Mouse (Mus musculus): Measurements from ENCODE around the gene Rsf1. TPM values are rescaled to one million over a fixed set of nuclear protein-coding genes. Genes with fewer than 3 reads are reported as not detected.

Rsf1 gene
- polyA plus RNA-seq, 1 experiment from 2014 or later, result 16.2 TPM

DNA sequence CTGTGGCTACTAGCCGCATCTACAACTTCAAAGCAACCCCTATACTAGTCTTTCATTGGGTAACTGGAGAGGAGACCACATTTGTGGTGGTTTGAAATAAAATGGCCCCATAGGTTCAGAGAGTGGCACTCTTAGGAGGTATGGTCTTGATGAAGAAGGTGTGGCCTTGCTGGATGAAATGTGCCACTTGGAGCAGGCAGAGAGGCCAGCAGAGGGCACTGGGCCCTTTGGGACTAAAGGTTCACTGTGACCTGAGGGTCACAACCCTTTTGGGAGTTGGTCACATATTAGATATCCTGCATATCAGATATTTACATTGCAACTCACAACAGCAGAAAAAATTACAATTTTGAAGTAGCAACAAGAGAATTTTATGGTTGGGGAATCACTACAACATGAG, 9.3 kb upstream of the Rsf1 start:
- WGBS (ENCODE audit: insufficient replicate concordance), result 92% methylated on average over 1 of the region's 1 CpGs
- no peaks in the 10 kb centered on the region for H3K36me3 ChIP-seq (ENCODE audit: control insufficient read depth, insufficient read depth, low read length)
- no peak overlapping the region for H3K4me3 ChIP-seq (ENCODE audit: low read depth, low read length)

GRCm38 (mm10) chr7:97578361-97579066, 1.2 kb upstream of the Rsf1 start:
- Histone ChIP-seq H3K27me3 (ENCODE audit: control insufficient read depth, insufficient read depth, low read length) (no peaks in the 10 kb centered on the region), H3K4me1 (ENCODE audit: control insufficient read depth, insufficient read depth, low read length) (peaks cover 9% of the 10 kb centered on the region; the same call in 1 of the 2 replicates), H3K36me3 (ENCODE audit: control insufficient read depth, insufficient read depth, low read length) (no peaks in the 10 kb centered on the region), H3K4me3 (ENCODE audit: low read depth, low read length) (peak overlapping the region; percentile 100), H3K9ac (ENCODE audit: low read depth, low read length) (peak overlapping the region; percentile 100), H3K9me3 (replicated peaks; ENCODE audit: control insufficient read depth, low read length) (no peaks in the 10 kb centered on the region), H3K4me2 (peak overlapping the region; percentile 90), H3K27ac (ENCODE audit: low read depth, low read length) (peak overlapping the region; percentile 94)
- no peak for ATAC-seq (replicated peaks; ENCODE audit: insufficient number of reproducible peaks, low FRiP score, low TSS enrichment)
- WGBS (ENCODE audit: insufficient replicate concordance), result 25% methylated on average over 8 of the region's 8 CpGs

More for the DNA sequence above, 9.3 kb upstream of the Rsf1 start:
- Histone ChIP-seq H3K9ac (ENCODE audit: low read depth, low read length) (no peak overlapping the region), H3K4me1 (ENCODE audit: control insufficient read depth, insufficient read depth, low read length) (no peaks in the 10 kb centered on the region), H3K9me3 (replicated peaks; ENCODE audit: control insufficient read depth, low read length) (no peaks in the 10 kb centered on the region), H3K27me3 (ENCODE audit: control insufficient read depth, insufficient read depth, low read length) (no peaks in the 10 kb centered on the region), H3K27ac (ENCODE audit: low read depth, low read length) (no peak overlapping the region), H3K4me2 (no peak overlapping the region)
- ATAC-seq (replicated peaks; ENCODE audit: insufficient number of reproducible peaks, low FRiP score, low TSS enrichment), result no peak

DNA sequence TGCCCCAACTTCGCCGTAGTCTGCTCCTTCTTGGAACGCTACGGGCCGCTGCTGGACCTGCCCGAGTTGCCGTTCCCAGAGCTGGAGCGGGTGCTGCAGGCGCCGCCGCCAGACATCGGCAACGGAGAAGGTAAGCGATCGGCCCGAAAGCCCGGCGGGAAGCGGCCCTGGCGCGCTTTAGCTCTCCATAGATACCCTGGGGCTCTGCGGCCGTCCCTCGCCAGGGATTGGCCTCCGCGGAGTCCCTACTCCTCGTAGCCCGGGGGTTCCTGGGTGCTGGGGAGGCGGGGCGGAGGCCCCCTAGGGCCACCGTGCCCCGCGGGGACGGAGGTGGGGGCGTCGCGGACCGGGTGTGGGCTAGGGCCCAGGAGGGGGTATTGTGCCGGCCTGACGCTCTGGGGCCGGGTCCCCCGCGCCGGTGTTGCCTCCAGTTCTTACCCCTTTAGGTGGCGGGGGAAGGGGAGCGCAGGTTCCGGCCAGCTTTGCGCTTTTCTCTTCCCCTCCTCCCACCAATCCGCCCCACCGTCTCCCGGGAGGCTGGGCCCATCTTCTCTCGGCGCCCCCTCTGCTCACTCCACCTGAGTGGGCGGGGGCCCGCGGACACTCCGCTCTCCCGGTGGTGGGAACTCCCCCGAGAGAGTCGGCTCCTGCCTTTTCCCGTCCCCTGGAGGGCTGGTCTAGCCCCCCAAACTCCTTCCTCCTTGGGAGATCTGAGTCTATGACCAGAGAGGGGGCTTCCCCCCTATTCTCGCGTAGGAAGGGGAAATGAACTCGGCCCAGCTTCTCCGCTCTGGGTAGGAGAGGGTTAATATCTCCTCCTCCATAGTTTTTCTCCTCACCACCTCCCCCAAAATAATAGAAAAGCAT, 520 bp downstream of the Rsf1 start:
- ATAC-seq (replicated peaks; ENCODE audit: insufficient number of reproducible peaks, low FRiP score, low TSS enrichment), result peak; percentile 52
- H3K27ac ChIP-seq (ENCODE audit: low read depth, low read length), result peak overlapping the region; percentile 94
- no peaks in the 10 kb centered on the region for H3K9me3 ChIP-seq (replicated peaks; ENCODE audit: control insufficient read depth, low read length)
- H3K4me1 ChIP-seq (ENCODE audit: control insufficient read depth, insufficient read depth, low read length), result peaks cover 9% of the 10 kb centered on the region; the same call in 1 of the 2 replicates
- peak overlapping the region; percentile 100 for H3K9ac ChIP-seq (ENCODE audit: low read depth, low read length)
- H3K36me3 ChIP-seq (ENCODE audit: control insufficient read depth, insufficient read depth, low read length), result no peaks in the 10 kb centered on the region
- WGBS (ENCODE audit: insufficient replicate concordance), result under 1% methylated on average over 58 of the region's 65 CpGs
- H3K4me3 ChIP-seq (ENCODE audit: low read depth, low read length), result peak overlapping the region; percentile 100
- peak overlapping the region; percentile 90 for H3K4me2 ChIP-seq
- no peaks in the 10 kb centered on the region for H3K27me3 ChIP-seq (ENCODE audit: control insufficient read depth, insufficient read depth, low read length)

GRCm38 (mm10) chr7:97580843-97581214, 1.1 kb downstream of the Rsf1 start:
- ATAC-seq (replicated peaks; ENCODE audit: insufficient number of reproducible peaks, low FRiP score, low TSS enrichment), result peak; percentile 44
- no peaks in the 10 kb centered on the region for H3K9me3 ChIP-seq (replicated peaks; ENCODE audit: control insufficient read depth, low read length)
- no peaks in the 10 kb centered on the region for H3K36me3 ChIP-seq (ENCODE audit: control insufficient read depth, insufficient read depth, low read length)
- H3K4me3 ChIP-seq (ENCODE audit: low read depth, low read length), result peak overlapping the region; percentile 100
- peak overlapping the region; percentile 94 for H3K27ac ChIP-seq (ENCODE audit: low read depth, low read length)
- 0% methylated on average over 11 of the region's 11 CpGs for WGBS (ENCODE audit: insufficient replicate concordance)
- no peaks in the 10 kb centered on the region for H3K27me3 ChIP-seq (ENCODE audit: control insufficient read depth, insufficient read depth, low read length)
- peak overlapping the region; percentile 90 for H3K4me2 ChIP-seq
- peaks cover 9% of the 10 kb centered on the region; the same call in 1 of the 2 replicates for H3K4me1 ChIP-seq (ENCODE audit: control insufficient read depth, insufficient read depth, low read length)
- H3K9ac ChIP-seq (ENCODE audit: low read depth, low read length), result peak overlapping the region; percentile 100

DNA sequence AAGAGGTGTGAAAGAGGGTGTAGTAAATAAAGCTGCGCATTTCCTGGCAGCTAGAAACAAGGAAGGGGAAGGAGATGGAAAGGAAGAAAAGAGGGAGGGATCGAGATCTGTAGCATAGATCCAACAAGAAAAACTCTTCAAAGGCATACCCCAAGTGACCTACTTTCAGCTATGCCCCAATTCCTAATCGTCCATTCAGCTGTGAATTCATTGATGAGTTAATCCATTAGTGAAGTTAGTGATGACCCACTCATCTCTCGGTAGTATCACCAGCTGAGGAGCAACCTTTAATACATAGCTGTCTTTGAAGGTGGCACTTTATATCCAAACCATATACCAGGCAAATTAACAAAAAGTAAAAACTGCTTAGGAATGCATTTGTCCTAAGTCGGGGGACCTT, 8.8 kb downstream of the Rsf1 start:
- Histone ChIP-seq H3K27ac (ENCODE audit: low read depth, low read length) (no peak overlapping the region), H3K4me1 (ENCODE audit: control insufficient read depth, insufficient read depth, low read length) (peaks cover 33% of the 10 kb centered on the region), H3K27me3 (ENCODE audit: control insufficient read depth, insufficient read depth, low read length) (no peaks in the 10 kb centered on the region), H3K4me2 (no peak overlapping the region), H3K36me3 (ENCODE audit: control insufficient read depth, insufficient read depth, low read length) (no peaks in the 10 kb centered on the region), H3K9me3 (replicated peaks; ENCODE audit: control insufficient read depth, low read length) (no peaks in the 10 kb centered on the region), H3K4me3 (ENCODE audit: low read depth, low read length) (no peak overlapping the region), H3K9ac (ENCODE audit: low read depth, low read length) (no peak overlapping the region)
- ATAC-seq (replicated peaks; ENCODE audit: insufficient number of reproducible peaks, low FRiP score, low TSS enrichment), result no peak
- 74% methylated on average over 5 of the region's 5 CpGs for WGBS (ENCODE audit: insufficient replicate concordance)

DNA sequence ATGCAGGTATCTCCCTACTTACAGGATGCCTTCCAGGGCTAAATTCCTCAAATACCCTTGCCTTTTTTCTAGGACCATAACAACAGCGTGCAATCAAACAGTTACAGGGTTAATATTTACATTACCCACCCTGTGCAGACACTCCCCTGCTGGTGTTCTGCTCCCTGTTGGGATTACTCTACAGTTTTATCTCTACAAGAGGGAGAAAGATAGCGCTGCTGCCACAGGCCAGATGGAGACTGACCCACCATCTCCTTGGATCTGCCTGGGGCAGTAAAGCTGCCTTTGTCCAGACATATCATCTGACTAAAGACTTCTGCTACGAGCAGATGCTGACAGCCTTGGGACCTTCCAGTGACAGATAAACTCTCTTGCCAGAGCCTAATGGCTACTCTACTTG, 10.8 kb downstream of the Rsf1 start:
- ATAC-seq (replicated peaks; ENCODE audit: insufficient number of reproducible peaks, low FRiP score, low TSS enrichment), result no peak
- Histone ChIP-seq H3K4me3 (ENCODE audit: low read depth, low read length) (no peak overlapping the region), H3K4me2 (0 out of 2 replicates have a peak overlapping the region, but pooled peaks have one; percentile 3)

DNA sequence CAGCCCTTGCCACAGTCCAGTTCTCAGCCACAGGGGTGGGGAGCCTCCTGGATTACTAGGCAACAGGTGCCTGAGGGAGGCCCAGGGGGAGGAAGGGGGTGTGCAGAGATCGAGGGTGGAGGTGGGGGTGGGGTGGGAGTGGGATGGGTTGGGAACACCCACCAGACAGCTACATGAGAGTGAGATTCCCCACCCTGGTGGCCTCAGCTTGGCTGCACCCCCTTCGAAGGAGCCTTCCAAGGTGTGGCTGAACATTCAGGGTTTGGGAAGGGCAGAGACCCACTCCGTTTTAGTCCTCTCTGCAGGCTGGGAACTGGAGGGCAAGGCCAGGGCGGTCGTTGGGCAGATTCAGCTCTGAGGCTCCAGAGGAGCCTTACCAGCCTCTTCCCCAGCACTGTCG, 11.6 kb downstream of the Rsf1 start:
- Histone ChIP-seq H3K4me3 (ENCODE audit: low read depth, low read length) (no peak overlapping the region), H3K9me3 (replicated peaks; ENCODE audit: control insufficient read depth, low read length) (no peaks in the 10 kb centered on the region), H3K27me3 (ENCODE audit: control insufficient read depth, insufficient read depth, low read length) (no peaks in the 10 kb centered on the region), H3K36me3 (ENCODE audit: control insufficient read depth, insufficient read depth, low read length) (no peaks in the 10 kb centered on the region), H3K4me1 (ENCODE audit: control insufficient read depth, insufficient read depth, low read length) (peaks cover 33% of the 10 kb centered on the region), H3K27ac (ENCODE audit: low read depth, low read length) (no peak overlapping the region), H3K9ac (ENCODE audit: low read depth, low read length) (no peak overlapping the region), H3K4me2 (no peak overlapping the region)
- 61% methylated on average over 6 of the region's 6 CpGs for WGBS (ENCODE audit: insufficient replicate concordance)
- ATAC-seq (replicated peaks; ENCODE audit: insufficient number of reproducible peaks, low FRiP score, low TSS enrichment), result no peak; the same call in 1 of the 2 replicates

More for the DNA sequence above, 10.8 kb downstream of the Rsf1 start:
- WGBS (ENCODE audit: insufficient replicate concordance), result 4% methylated on average over 3 of the region's 3 CpGs
- no peaks in the 10 kb centered on the region for H3K27me3 ChIP-seq (ENCODE audit: control insufficient read depth, insufficient read depth, low read length)
- no peak overlapping the region for H3K9ac ChIP-seq (ENCODE audit: low read depth, low read length)
- no peaks in the 10 kb centered on the region for H3K9me3 ChIP-seq (replicated peaks; ENCODE audit: control insufficient read depth, low read length)
- peaks cover 33% of the 10 kb centered on the region for H3K4me1 ChIP-seq (ENCODE audit: control insufficient read depth, insufficient read depth, low read length)
- H3K36me3 ChIP-seq (ENCODE audit: control insufficient read depth, insufficient read depth, low read length), result no peaks in the 10 kb centered on the region
- H3K27ac ChIP-seq (ENCODE audit: low read depth, low read length), result no peak overlapping the region

DNA sequence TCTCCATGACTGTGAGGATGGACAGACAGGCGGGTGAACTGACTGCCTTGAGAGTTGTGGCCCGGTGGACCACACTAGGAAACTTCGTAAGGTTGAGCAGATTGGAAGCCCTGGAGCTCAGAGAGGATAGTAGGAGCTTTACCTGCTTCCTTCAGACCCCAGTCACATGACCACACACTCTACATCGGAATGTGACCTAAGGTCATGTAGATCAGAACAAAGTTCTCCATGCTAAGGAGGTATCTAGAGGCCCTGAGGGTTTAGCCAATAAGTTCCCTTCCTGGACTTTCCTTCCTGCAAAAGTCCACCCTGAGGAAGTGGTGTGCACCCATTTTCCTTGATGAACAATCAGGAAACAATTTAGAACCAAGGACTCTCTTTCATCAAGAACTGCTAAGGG, 12.7 kb downstream of the Rsf1 start:
- ATAC-seq (replicated peaks; ENCODE audit: insufficient number of reproducible peaks, low FRiP score, low TSS enrichment), result no peak
- Histone ChIP-seq H3K9ac (ENCODE audit: low read depth, low read length) (no peak overlapping the region), H3K36me3 (ENCODE audit: control insufficient read depth, insufficient read depth, low read length) (no peaks in the 10 kb centered on the region), H3K4me1 (ENCODE audit: control insufficient read depth, insufficient read depth, low read length) (peaks cover 33% of the 10 kb centered on the region), H3K27me3 (ENCODE audit: control insufficient read depth, insufficient read depth, low read length) (no peaks in the 10 kb centered on the region), H3K4me2 (no peak overlapping the region), H3K4me3 (ENCODE audit: low read depth, low read length) (no peak overlapping the region), H3K9me3 (replicated peaks; ENCODE audit: control insufficient read depth, low read length) (no peaks in the 10 kb centered on the region), H3K27ac (ENCODE audit: low read depth, low read length) (no peak overlapping the region)
- 86% methylated on average over 4 of the region's 4 CpGs for WGBS (ENCODE audit: insufficient replicate concordance)
